Mouse (Mus musculus): ENCODE data around the gene Cldn15. TPM values are rescaled to one million over a fixed set of nuclear protein-coding genes. Genes with fewer than 3 reads are reported as not detected.
A peak's percentile ranks its signal among the peaks of the same experiment; 100 is the strongest.

Gene Cldn15
- polyA plus RNA-seq, 2 experiments = 2.8 to 4.2 TPM

GRCm38 (mm10) chr5:136967592-136967991, 1.2 kb downstream of the Cldn15 start:
- Histone ChIP-seq H3K4me3 (ENCODE audit: insufficient read depth in 1 of 2, low read depth in 2 of 2, low read length in 2 of 2) (no peak overlapping the region), H3K27ac (no peak overlapping the region), H3K27me3 (ENCODE audit: control insufficient read depth, insufficient read depth, low read length) (no peaks in the 10 kb centered on the region), H3K9ac (replicated peaks) (no peak overlapping the region), H3K4me2 (ENCODE audit: low read depth) (no peak overlapping the region), H3K36me3 (replicated peaks; ENCODE audit: control insufficient read depth, insufficient read depth, low read depth) (peaks cover 20% of the 10 kb centered on the region), H3K4me1 (replicated peaks; ENCODE audit: control insufficient read depth in 2 of 2, insufficient read depth in 2 of 2, low read length in 1 of 2) (peaks cover 39 to 40% of the 10 kb centered on the region in 2 experiments), H3K9me3 (ENCODE audit: control insufficient read depth, low read length) (no peaks in the 10 kb centered on the region)
- DNase-seq (ENCODE audit: low read depth in 3 of 3, low spot score in 3 of 3) (no peak), ATAC-seq (ENCODE audit: insufficient read depth) (no peak)
- no peak for TF ChIP-seq EP300 (IDR thresholded peaks at IDR 0.05; ENCODE audit: low read depth)
- no peak for TF ChIP-seq CTCF (IDR thresholded peaks at IDR 0.05; ENCODE audit: low read depth)
- WGBS (ENCODE audit: insufficient replicate concordance) = 85% methylated on average over 10 of the region's 10 CpGs

DNA sequence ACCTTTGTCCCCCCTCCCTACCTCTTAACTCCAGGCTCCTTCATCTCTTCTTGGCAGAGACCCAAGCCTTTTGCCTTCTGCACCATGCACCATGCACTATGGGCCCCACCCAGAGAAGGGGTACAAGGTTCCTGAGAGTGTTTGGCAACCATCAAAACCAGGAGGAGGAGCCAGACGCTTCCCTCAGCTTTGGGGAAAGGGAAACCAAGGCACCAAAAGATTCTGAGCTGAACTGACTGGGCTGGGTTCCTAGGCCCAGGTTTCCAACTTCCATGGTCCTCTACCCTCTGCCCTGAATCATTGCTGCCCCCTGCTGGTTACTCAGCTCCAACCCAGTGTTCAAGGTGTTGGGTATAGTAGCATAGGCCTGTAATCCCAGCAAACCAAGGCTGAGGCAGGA, 4.3 kb downstream of the Cldn15 start:
- H3K4me3 ChIP-seq (ENCODE audit: insufficient read depth in 1 of 2, low read depth in 2 of 2, low read length in 2 of 2) = no peak overlapping the region
- DNase-seq (ENCODE audit: low read depth in 3 of 3, low spot score in 3 of 3) (peak; percentile 62 to 64 (median 63)), ATAC-seq (ENCODE audit: insufficient read depth) (peak; percentile 59; the same call in 1 of the 2 replicates)
- TF ChIP-seq EP300 (IDR thresholded peaks at IDR 0.05; ENCODE audit: low read depth) (no peak), CTCF (IDR thresholded peaks at IDR 0.05; ENCODE audit: low read depth) (peak; percentile 96)
- H3K36me3 ChIP-seq (replicated peaks; ENCODE audit: control insufficient read depth, insufficient read depth, low read depth) = peaks cover 7% of the 10 kb centered on the region
- no peak overlapping the region for H3K27ac ChIP-seq
- no peak overlapping the region for H3K4me2 ChIP-seq (ENCODE audit: low read depth)
- WGBS (ENCODE audit: insufficient replicate concordance) = 19% methylated on average over 1 of the region's 1 CpGs
- H3K9ac ChIP-seq (replicated peaks) = no peak overlapping the region
- H3K9me3 ChIP-seq (ENCODE audit: control insufficient read depth, low read length) = no peaks in the 10 kb centered on the region
- no peaks in the 10 kb centered on the region; the same call in 1 of the 2 replicates for H3K27me3 ChIP-seq (ENCODE audit: control insufficient read depth, insufficient read depth, low read length)
- peaks cover 12 to 13% of the 10 kb centered on the region in 2 experiments for H3K4me1 ChIP-seq (replicated peaks; ENCODE audit: control insufficient read depth in 2 of 2, insufficient read depth in 2 of 2, low read length in 1 of 2)

- no peak overlapping the region for H3K4me2 ChIP-seq (ENCODE audit: low read depth)
- no peak for TF ChIP-seq CTCF (IDR thresholded peaks at IDR 0.05; ENCODE audit: low read depth)
- no peak for TF ChIP-seq EP300 (IDR thresholded peaks at IDR 0.05; ENCODE audit: low read depth)
- H3K27ac ChIP-seq = no peak overlapping the region
- no peaks in the 10 kb centered on the region; the same call in 1 of the 2 replicates for H3K27me3 ChIP-seq (ENCODE audit: control insufficient read depth, insufficient read depth, low read length)
- H3K9me3 ChIP-seq (ENCODE audit: control insufficient read depth, low read length) = no peaks in the 10 kb centered on the region
- no peak overlapping the region for H3K9ac ChIP-seq (replicated peaks)
- H3K36me3 ChIP-seq (replicated peaks; ENCODE audit: control insufficient read depth, insufficient read depth, low read depth) = no peaks in the 10 kb centered on the region
- whole genome bisulfite sequencing (ENCODE audit: insufficient replicate concordance) = 27% methylated on average over 8 of the region's 8 CpGs
- ATAC-seq (ENCODE audit: insufficient read depth) = no peak
- no peaks in the 10 kb centered on the region; a peak in 1 of 4 replicates for H3K4me1 ChIP-seq (replicated peaks; ENCODE audit: control insufficient read depth in 2 of 2, insufficient read depth in 2 of 2, low read length in 1 of 2)
- no peak for DNase-seq (ENCODE audit: low read depth in 3 of 3, low spot score in 3 of 3)
- no peak overlapping the region for H3K4me3 ChIP-seq (ENCODE audit: insufficient read depth in 1 of 2, low read depth in 2 of 2, low read length in 2 of 2)
These were observed 7.3 kb downstream of the Cldn15 start for GRCm38 (mm10) chr5:136973670-136974069.

DNA sequence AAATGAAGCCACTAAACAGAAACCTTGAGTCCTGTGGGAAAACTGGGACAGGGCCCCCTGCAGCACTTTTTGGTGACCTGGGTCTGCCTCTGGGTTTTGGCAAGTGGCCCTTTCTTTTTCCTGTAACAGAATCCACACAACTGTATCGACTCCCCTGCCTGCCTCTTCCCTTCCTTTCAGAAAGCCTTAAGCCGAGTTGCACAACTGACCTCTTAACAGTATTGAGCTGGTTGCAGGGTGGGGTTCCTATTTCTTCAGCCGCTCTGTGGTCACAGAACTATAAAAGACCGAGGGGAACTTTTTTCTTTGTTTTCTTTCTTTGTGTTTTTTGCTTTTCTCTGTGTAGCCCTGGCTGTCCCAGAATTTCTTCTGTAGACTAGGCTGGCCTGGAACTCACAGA, 11.4 kb downstream of the Cldn15 start:
- TF ChIP-seq CTCF (IDR thresholded peaks at IDR 0.05; ENCODE audit: low read depth) (no peak), EP300 (IDR thresholded peaks at IDR 0.05; ENCODE audit: low read depth) (no peak)
- no peak overlapping the region for H3K27ac ChIP-seq
- no peaks in the 10 kb centered on the region; the same call in 1 of the 2 replicates for H3K27me3 ChIP-seq (ENCODE audit: control insufficient read depth, insufficient read depth, low read length)
- no peak for ATAC-seq (ENCODE audit: insufficient read depth)
- H3K36me3 ChIP-seq (replicated peaks; ENCODE audit: control insufficient read depth, insufficient read depth, low read depth) = peaks cover 3% of the 10 kb centered on the region
- no peak for DNase-seq (ENCODE audit: low read depth in 3 of 3, low spot score in 3 of 3)
- H3K9ac ChIP-seq (replicated peaks) = no peak overlapping the region
- no peak overlapping the region for H3K4me3 ChIP-seq (ENCODE audit: insufficient read depth in 1 of 2, low read depth in 2 of 2, low read length in 2 of 2)
- 21% methylated on average over 4 of the region's 4 CpGs for WGBS (ENCODE audit: insufficient replicate concordance)
- H3K9me3 ChIP-seq (ENCODE audit: control insufficient read depth, low read length) = no peaks in the 10 kb centered on the region
- H3K4me1 ChIP-seq (replicated peaks; ENCODE audit: control insufficient read depth in 2 of 2, insufficient read depth in 2 of 2, low read length in 1 of 2) = no peaks in the 10 kb centered on the region; a peak in 1 of 4 replicates
- H3K4me2 ChIP-seq (ENCODE audit: low read depth) = no peak overlapping the region

DNA sequence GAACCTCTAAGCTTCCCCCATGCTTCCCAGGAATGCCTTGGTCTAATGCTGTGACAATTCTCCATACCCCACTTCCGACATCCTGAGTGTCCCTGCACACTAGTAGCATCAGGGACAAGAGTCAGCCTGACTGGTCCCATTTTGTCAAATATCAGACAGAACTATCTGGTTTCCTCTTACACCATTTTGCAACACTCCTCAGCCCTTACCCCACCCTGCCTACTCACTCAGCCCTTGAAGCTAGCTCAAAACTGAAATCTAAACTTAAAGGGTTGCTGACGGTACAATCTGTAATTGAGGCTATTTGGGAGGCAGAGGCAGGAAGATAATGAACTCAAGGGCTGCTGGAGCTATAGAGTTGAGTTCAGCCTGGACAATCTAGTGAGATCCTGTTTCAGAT, 13.3 kb downstream of the Cldn15 start:
- no peak for TF ChIP-seq EP300 (IDR thresholded peaks at IDR 0.05; ENCODE audit: low read depth)
- TF ChIP-seq CTCF (IDR thresholded peaks at IDR 0.05; ENCODE audit: low read depth) = no peak
- H3K27ac ChIP-seq = no peak overlapping the region
- DNase-seq (ENCODE audit: low read depth in 3 of 3, low spot score in 3 of 3) = no peak

More for the DNA sequence above, 13.3 kb downstream of the Cldn15 start:
- no peaks in the 10 kb centered on the region for H3K9me3 ChIP-seq (ENCODE audit: control insufficient read depth, low read length)
- peaks cover 3% of the 10 kb centered on the region for H3K36me3 ChIP-seq (replicated peaks; ENCODE audit: control insufficient read depth, insufficient read depth, low read depth)
- no peak overlapping the region for H3K4me3 ChIP-seq (ENCODE audit: insufficient read depth in 1 of 2, low read depth in 2 of 2, low read length in 2 of 2)
- no peak overlapping the region for H3K4me2 ChIP-seq (ENCODE audit: low read depth)
- H3K9ac ChIP-seq (replicated peaks) = no peak overlapping the region
- no peaks in the 10 kb centered on the region for H3K27me3 ChIP-seq (ENCODE audit: control insufficient read depth, insufficient read depth, low read length)
- 76% methylated on average over 2 of the region's 2 CpGs for WGBS (ENCODE audit: insufficient replicate concordance)
- ATAC-seq (ENCODE audit: insufficient read depth) = no peak
- H3K4me1 ChIP-seq (replicated peaks; ENCODE audit: control insufficient read depth in 2 of 2, insufficient read depth in 2 of 2, low read length in 1 of 2) = no peaks in the 10 kb centered on the region
